Mouse (Mus musculus): Measurements from ENCODE around the gene Ip6k1. TPM values are rescaled to one million over a fixed set of nuclear protein-coding genes. Genes with fewer than 3 reads are reported as not detected.
A peak's percentile ranks its signal among the peaks of the same experiment; 100 is the strongest.

The Ip6k1 gene
- total and polyA plus RNA-seq, 3 experiments = 30.8 to 58.5 (median 55.9) TPM

DNA sequence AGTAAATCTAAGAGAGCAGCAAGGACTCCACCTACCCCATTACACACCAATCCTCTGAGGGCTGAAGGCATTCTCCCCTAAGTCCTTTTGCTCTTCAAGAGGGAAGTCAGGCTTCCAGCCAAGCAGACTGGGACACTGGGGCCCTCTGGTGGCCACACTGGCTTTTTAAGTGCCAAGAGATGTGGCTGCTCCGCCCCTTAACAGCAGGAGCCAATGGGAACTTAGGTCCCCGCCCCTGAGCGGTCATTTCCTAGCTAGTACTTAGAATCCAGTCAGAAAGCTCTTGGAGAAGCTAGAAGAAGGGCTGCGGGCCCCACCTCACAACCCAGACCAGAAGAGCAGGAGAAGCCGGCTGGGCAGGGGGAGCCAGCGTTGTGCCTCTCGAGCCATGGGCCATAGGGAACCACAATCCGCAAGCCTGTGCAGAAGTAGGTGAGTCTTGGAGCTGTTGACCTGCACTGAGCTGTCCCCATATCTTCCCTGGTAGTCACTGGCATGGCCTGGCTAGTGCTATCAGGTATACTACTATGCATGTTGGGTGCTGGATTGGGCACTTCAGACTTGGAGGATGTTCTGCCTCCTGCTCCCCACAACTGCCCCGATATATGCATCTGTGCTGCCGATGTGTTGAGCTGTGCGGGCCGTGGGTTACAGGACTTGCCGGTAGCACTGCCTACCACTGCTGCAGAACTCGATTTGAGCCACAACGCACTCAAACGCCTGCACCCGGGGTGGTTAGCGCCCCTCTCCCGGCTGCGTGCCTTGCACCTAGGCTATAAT lies 50.8 kb downstream of the Ip6k1 start, which contains the start of gene Amigo3:
Gene Amigo3 (plus strand): TSS at position 275 of the 780 bp plus-strand sequence.
- DNase-seq (ENCODE audit: low spot score) (peak; percentile 90), ATAC-seq (ENCODE audit: extremely low read depth, insufficient number of reproducible peaks, low FRiP score, poor library complexity, severe bottlenecking) (peak; percentile 48)
- Histone ChIP-seq H3K4me1 (ENCODE audit: insufficient read depth, low read depth, low read length) (peaks cover 61% of the 10 kb centered on the region), H3K27me3 (ENCODE audit: insufficient read depth, low read length) (no peaks in the 10 kb centered on the region; the same call in 1 of the 2 replicates), H3K9me3 (replicated peaks) (no peaks in the 10 kb centered on the region), H3K4me3 (ENCODE audit: low read depth, low read length) (peak within 1 kb of the TSS; percentile 52; the same call in 1 of the 2 replicates), H3K36me3 (replicated peaks) (peaks cover 87% of the 10 kb centered on the region)
- TF ChIP-seq GATA1 (IDR thresholded peaks at IDR 0.05; ENCODE audit: borderline replicate concordance, low read length) (no peak), POLR2AphosphoS5 (IDR thresholded peaks at IDR 0.05; ENCODE audit: insufficient replicate concordance, low read depth, low read length) (0 out of 2 replicates have a peak, but pooled peaks have one; percentile 69), CTCF (IDR thresholded peaks at IDR 0.05; ENCODE audit: low read depth, low read length) (peak; percentile 61; the same call in 1 of the 2 replicates)

DNA sequence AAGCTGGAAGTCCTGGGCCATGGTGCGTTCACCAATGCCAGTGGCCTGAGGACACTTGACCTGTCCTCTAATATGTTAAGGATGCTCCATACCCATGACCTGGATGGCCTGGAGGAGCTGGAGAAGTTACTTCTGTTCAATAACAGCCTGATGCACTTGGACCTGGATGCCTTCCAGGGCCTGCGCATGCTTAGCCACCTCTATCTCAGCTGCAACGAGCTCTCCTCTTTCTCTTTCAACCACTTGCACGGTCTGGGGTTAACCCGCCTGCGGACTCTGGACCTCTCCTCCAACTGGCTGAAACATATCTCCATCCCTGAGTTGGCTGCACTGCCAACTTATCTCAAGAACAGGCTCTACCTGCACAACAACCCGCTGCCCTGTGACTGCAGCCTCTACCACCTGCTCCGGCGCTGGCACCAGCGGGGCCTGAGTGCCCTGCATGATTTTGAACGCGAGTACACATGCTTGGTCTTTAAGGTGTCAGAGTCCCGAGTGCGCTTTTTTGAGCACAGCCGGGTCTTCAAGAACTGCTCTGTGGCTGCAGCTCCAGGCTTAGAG lies 51.4 kb downstream of the Ip6k1 start:
- peaks cover 56% of the 10 kb centered on the region for H3K4me1 ChIP-seq (ENCODE audit: insufficient read depth, low read depth, low read length)
- no peaks in the 10 kb centered on the region; the same call in 1 of the 2 replicates for H3K27me3 ChIP-seq (ENCODE audit: insufficient read depth, low read length)
- TF ChIP-seq GATA2 (IDR thresholded peaks at IDR 0.05; ENCODE audit: borderline replicate concordance, low read depth, low read length) (no peak), GATA1 (IDR thresholded peaks at IDR 0.05; ENCODE audit: borderline replicate concordance, low read length) (no peak), CTCF (IDR thresholded peaks at IDR 0.05; ENCODE audit: low read depth, low read length) (no peak), TAL1 (conservative IDR thresholded peaks at IDR 0.05; ENCODE audit: low read depth, low read length) (no peak), POLR2AphosphoS5 (IDR thresholded peaks at IDR 0.05; ENCODE audit: insufficient replicate concordance, low read depth, low read length) (no peak)
- no peak for DNase-seq (ENCODE audit: low spot score)
- no peak overlapping the region; the same call in 1 of the 2 replicates for H3K4me3 ChIP-seq (ENCODE audit: low read depth, low read length)
- peaks cover 92% of the 10 kb centered on the region for H3K36me3 ChIP-seq (replicated peaks)
- no peak for ATAC-seq (ENCODE audit: extremely low read depth, insufficient number of reproducible peaks, low FRiP score, poor library complexity, severe bottlenecking)
- H3K9me3 ChIP-seq (replicated peaks) = no peaks in the 10 kb centered on the region

DNA sequence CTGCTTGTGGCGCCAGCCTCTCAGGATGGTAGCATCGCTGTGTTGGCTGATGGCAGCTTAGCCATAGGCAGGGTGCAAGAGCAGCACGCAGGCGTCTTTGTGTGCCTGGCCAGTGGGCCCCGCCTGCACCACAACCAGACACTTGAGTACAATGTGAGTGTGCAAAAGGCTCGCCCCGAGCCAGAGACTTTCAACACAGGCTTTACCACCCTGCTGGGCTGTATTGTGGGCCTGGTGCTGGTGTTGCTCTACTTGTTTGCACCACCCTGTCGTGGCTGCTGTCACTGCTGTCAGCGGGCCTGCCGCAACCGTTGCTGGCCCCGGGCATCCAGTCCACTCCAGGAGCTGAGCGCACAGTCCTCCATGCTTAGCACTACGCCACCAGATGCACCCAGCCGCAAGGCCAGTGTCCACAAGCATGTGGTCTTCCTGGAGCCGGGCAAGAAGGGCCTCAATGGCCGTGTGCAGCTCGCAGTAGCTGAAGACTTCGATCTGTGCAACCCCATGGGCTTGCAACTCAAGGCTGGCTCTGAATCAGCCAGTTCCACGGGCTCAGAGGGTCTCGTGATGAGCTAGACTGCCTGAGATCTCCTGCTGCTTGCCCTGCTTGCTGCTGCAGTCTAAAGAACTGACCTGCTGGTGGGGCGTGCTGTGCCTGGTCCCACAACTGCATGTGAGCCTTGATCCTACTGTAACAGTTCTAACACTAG lies 52.2 kb downstream of the Ip6k1 start:
- DNase-seq (ENCODE audit: low spot score) = no peak
- Histone ChIP-seq H3K27me3 (ENCODE audit: insufficient read depth, low read length) (no peaks in the 10 kb centered on the region; the same call in 1 of the 2 replicates), H3K9me3 (replicated peaks) (no peaks in the 10 kb centered on the region), H3K4me3 (ENCODE audit: low read depth, low read length) (no peak overlapping the region), H3K4me1 (ENCODE audit: insufficient read depth, low read depth, low read length) (peaks cover 52% of the 10 kb centered on the region), H3K36me3 (replicated peaks) (peaks cover 100% of the 10 kb centered on the region)
- no peak for ATAC-seq (ENCODE audit: extremely low read depth, insufficient number of reproducible peaks, low FRiP score, poor library complexity, severe bottlenecking)
- TF ChIP-seq POLR2AphosphoS5 (IDR thresholded peaks at IDR 0.05; ENCODE audit: insufficient replicate concordance, low read depth, low read length) = no peak

DNA sequence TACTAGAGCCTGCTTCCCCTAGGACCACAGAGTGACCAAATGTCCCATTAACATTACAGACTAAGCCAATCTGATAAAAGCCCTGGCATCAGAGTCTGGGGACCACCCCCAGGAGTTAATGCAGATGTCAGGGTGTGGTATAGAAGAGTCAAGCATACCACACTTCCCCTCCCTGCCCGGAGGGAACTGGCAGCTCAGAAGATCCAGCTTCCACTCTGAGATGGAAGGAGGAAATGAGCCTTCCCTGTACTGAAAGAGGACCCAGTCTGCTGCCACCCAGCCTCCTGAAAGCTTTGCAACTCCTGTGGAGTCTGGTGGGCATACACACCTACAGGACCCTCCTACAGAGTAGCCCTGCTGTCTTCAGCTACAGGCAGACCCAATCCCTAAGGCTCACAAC lies 52.8 kb downstream of the Ip6k1 start:
- TF ChIP-seq GATA2 (IDR thresholded peaks at IDR 0.05; ENCODE audit: borderline replicate concordance, low read depth, low read length) (no peak), GATA1 (IDR thresholded peaks at IDR 0.05; ENCODE audit: borderline replicate concordance, low read length) (no peak), TAL1 (conservative IDR thresholded peaks at IDR 0.05; ENCODE audit: low read depth, low read length) (no peak), CTCF (IDR thresholded peaks at IDR 0.05; ENCODE audit: low read depth, low read length) (no peak), POLR2AphosphoS5 (IDR thresholded peaks at IDR 0.05; ENCODE audit: insufficient replicate concordance, low read depth, low read length) (no peak)
- Histone ChIP-seq H3K27me3 (ENCODE audit: insufficient read depth, low read length) (no peaks in the 10 kb centered on the region; the same call in 1 of the 2 replicates), H3K4me1 (ENCODE audit: insufficient read depth, low read depth, low read length) (peaks cover 47% of the 10 kb centered on the region), H3K9me3 (replicated peaks) (no peaks in the 10 kb centered on the region), H3K36me3 (replicated peaks) (peaks cover 100% of the 10 kb centered on the region), H3K4me3 (ENCODE audit: low read depth, low read length) (no peak overlapping the region)
- no peak for ATAC-seq (ENCODE audit: extremely low read depth, insufficient number of reproducible peaks, low FRiP score, poor library complexity, severe bottlenecking)
- DNase-seq (ENCODE audit: low spot score) = no peak

DNA sequence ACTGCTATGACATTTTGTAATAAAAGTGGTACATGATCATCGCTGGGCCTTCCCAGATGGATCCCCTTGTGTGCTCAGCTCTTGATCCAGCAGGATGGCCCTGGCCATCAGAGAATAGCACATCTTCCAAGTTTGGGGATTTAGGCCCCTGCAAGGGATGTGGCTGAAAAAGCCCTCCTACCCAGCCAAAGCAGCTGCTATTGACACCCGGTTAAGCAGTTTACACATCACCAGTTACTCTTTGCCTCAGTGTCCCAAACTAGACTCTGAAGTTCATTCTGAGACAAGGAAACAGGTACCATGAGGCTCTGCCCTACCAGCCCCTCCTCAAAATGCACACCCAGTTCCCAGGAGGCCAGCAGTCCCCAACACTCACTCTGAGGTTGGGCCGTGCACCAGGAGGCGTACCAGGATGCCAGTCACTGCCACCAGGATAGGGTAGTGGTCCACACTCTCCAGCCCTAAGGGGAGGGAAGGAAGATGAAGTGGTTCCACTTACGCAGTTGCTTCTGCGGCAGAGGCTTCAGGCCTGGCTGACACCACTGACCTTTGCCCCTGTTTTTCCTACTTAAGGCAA lies 53.4 kb downstream of the Ip6k1 start:
- DNase-seq (ENCODE audit: low spot score) (no peak), ATAC-seq (ENCODE audit: extremely low read depth, insufficient number of reproducible peaks, low FRiP score, poor library complexity, severe bottlenecking) (no peak)
- peaks cover 100% of the 10 kb centered on the region for H3K36me3 ChIP-seq (replicated peaks)
- peaks cover 40% of the 10 kb centered on the region for H3K4me1 ChIP-seq (ENCODE audit: insufficient read depth, low read depth, low read length)
- TF ChIP-seq CTCF (IDR thresholded peaks at IDR 0.05; ENCODE audit: low read depth, low read length) (no peak), POLR2AphosphoS5 (IDR thresholded peaks at IDR 0.05; ENCODE audit: insufficient replicate concordance, low read depth, low read length) (no peak), GATA1 (IDR thresholded peaks at IDR 0.05; ENCODE audit: borderline replicate concordance, low read length) (no peak), GATA2 (IDR thresholded peaks at IDR 0.05; ENCODE audit: borderline replicate concordance, low read depth, low read length) (no peak), TAL1 (conservative IDR thresholded peaks at IDR 0.05; ENCODE audit: low read depth, low read length) (no peak)
- no peaks in the 10 kb centered on the region for H3K9me3 ChIP-seq (replicated peaks)
- H3K27me3 ChIP-seq (ENCODE audit: insufficient read depth, low read length) = no peaks in the 10 kb centered on the region; the same call in 1 of the 2 replicates
- H3K4me3 ChIP-seq (ENCODE audit: low read depth, low read length) = no peak overlapping the region

Data from G1E (cell line).